Mouse (Mus musculus): ENCODE results near the gene Duxf3. TPM values are rescaled to one million over a fixed set of nuclear protein-coding genes. Genes with fewer than 3 reads are reported as not detected.

Duxf3 gene
- polyA plus RNA-seq (2012): 0.03 TPM in 1 of 2 replicates, not detected in the other

GRCm38 (mm10) chr10:58232641-58232969 is at the start of gene Duxf3:
Gene Duxf3 (minus strand): TSS chr10:58232675.

GRCm38 (mm10) chr10:58255213-58255892 is 22.9 kb upstream of the Duxf3 start, which contains the start of gene Gcc2:
Gene Gcc2 (plus strand): TSS chr10:58255497.

GRCm38 (mm10) chr10:58236613-58237012 is 4.1 kb upstream of the Duxf3 start, which contains the start of gene Gm4981:
Gene Gm4981 (minus strand): TSS chr10:58236701.

GRCm38 (mm10) chr10:58224827-58225785 is 7.4 kb downstream of the Duxf3 start, which contains the start of gene AW822073:
Gene AW822073 (minus strand): TSS chr10:58224930.

Other genes with a start within 250 kb of the Duxf3 start
- gene AW822073, start 7.7 kb downstream of the Duxf3 start, polyA plus RNA-seq (2012): not detected in 2 replicates
- gene Gm4981, start 4.0 kb upstream of the Duxf3 start, polyA plus RNA-seq (2012): not detected in 2 replicates
- 5.8 and 7.3 TPM in 2 replicates for gene Gcc2, start 22.8 kb upstream of the Duxf3 start, polyA plus RNA-seq (2012)
- 2.6 and 2.7 TPM in 2 replicates for gene Lims1, start 90.8 kb upstream of the Duxf3 start, polyA plus RNA-seq (2012)
- 4.8 and 7.3 TPM in 2 replicates for gene Ranbp2, start 214.2 kb upstream of the Duxf3 start, polyA plus RNA-seq (2012)